Mouse (Mus musculus) lung, adult 2 months (tissue): ENCODE data around the gene Arhgap42.

Experiments
- CTCF ChIP-seq: fragments of 200-500 bp; IDR thresholded peaks from 2 replicates; pipeline ENCODE4 v1.5.1; 2011; ENCODE audit warnings: mild to moderate bottlenecking, low read length, control low read depth; ENCODE audit not compliant: insufficient read depth
- POLR2A ChIP-seq: fragments of 200-500 bp; IDR thresholded peaks from 2 replicates; pipeline ENCODE4 v1.6.1; 2011; ENCODE audit warnings: low read depth, mild to moderate bottlenecking, control low read depth, low read length, borderline replicate concordance; ENCODE audit errors: extremely low read depth

DNA sequence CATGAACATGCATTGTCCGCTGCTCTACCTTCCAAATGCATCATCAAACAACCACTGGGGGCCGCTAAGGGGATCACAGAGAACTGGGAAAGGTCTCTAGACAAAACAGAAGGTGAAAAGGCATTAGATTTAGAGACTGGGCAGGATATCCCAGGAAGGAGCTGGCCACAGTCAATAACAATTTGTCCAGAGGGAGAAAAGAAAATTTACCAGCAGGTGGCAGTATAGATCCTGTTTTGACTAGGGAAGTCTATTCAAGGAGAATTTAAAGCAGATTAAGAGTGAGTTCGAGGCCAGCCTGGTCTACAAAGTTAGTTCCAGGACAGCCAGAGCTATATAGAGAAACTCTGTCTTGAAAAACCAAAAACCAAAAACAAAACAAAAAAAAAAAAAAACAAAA lies 189.7 kb downstream of the Arhgap42 start:
- TF ChIP-seq CTCF (no peak), POLR2A (no peak)
